Mouse (Mus musculus) kidney, adult 2 months (tissue): Measurements from ENCODE around the gene Nrcam. TPM values are rescaled to one million over a fixed set of nuclear protein-coding genes. Genes with fewer than 3 reads are reported as not detected.
A peak's percentile ranks its signal among the peaks of the same experiment; 100 is the strongest.

Source experiments
- DNase-seq: peaks from one replicate; pipeline ENCODE4 v3.0.0; 2021
- H3K27ac ChIP-seq: fragments of 200-500 bp; 2 replicates; pipeline ENCODE4 v1.5.1; 2012; ENCODE audit warnings: low read depth, low read length, control low read depth, inconsistent platforms; ENCODE audit not compliant: insufficient read depth
- H3K27me3 ChIP-seq: fragments of 200-500 bp; replicated peaks from 2 replicates; pipeline ENCODE4 v1.6.1; 2012; ENCODE audit warnings: mild to moderate bottlenecking, moderate library complexity, low read length, inconsistent platforms; ENCODE audit not compliant: control insufficient read depth, insufficient read depth
- H3K36me3 ChIP-seq: fragments of 200-500 bp; 2 replicates; pipeline ENCODE4 v1.6.1; 2012; ENCODE audit warnings: mild to moderate bottlenecking, moderate library complexity, low read length, inconsistent platforms; ENCODE audit not compliant: control insufficient read depth, insufficient read depth
- H3K4me1 ChIP-seq: fragments of 200-500 bp; 2 replicates; pipeline ENCODE4 v1.6.1; 2011; ENCODE audit warnings: low read length; ENCODE audit not compliant: control insufficient read depth, insufficient read depth
- H3K4me3 ChIP-seq: fragments of 200-500 bp; 2 replicates; pipeline ENCODE4 v1.5.1; 2011; ENCODE audit warnings: mild to moderate bottlenecking, low read depth, low read length, control low read depth; ENCODE audit not compliant: insufficient read depth
- CTCF ChIP-seq: fragments of 200-500 bp; conservative IDR thresholded peaks from 2 replicates; pipeline ENCODE4 v1.5.1; 2011; ENCODE audit warnings: low read depth, mild to moderate bottlenecking, control low read depth, low read length, moderate library complexity, mixed read lengths; ENCODE audit not compliant: insufficient read depth, insufficient read length
- POLR2A ChIP-seq: fragments of 200-500 bp; IDR thresholded peaks from one replicate; pipeline ENCODE4 v1.6.1; 2011; ENCODE audit warnings: low read depth, low read length, control low read depth
- WGBS: fragments of 180-500 bp; shearing (Covaris S2); methylation state at CpG from one replicate; pipeline ENCODE4 v1.1.7; 2018; 5-methylcytosine and 5-hydroxymethylcytosine counted together
- polyA plus RNA-seq: library from polyadenylated mRNA; depleted of rRNA; stranded (reverse); fragments of >200 nt; gene quantifications from 2 replicates; pipeline ENCODE4 v1.2.3, GENCODE M21; 2012

Gene Nrcam
- polyA plus RNA-seq, 1 experiment: 0.59 TPM

DNA sequence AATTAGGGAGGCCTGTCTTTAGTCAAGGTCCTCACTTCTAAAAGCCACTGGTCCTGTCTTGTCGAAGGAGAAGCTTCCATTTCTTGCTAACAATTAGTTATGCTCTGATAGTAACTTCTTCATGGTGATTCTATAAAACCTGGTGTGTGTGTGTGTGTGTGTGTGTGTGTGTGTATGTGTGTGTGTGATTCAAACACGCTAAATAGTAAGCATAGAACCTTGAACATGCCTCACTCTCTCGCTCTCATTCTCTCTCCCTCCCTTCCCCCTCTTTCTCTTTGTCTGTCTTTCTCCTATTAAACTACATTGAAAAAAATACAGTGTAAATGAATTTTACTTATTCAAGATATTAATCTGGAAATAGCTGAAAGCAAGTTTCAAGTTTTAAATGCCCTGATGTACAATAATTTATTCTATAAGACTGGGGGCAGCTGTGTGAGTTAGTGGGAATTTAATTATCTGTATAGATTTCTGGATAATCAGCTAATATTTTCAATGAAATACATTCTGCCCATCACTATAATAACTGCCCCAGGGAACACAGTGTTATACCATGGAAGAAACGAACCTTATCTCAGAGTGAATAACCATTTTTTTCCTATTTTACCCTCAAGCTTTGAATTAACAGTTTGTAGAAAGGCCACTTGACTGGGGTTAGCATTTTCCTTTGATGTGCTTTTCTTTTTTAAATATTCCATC is 180.9 kb downstream of the Nrcam start:
- no peaks in the 10 kb centered on the region for H3K36me3 ChIP-seq
- H3K4me1 ChIP-seq: no peaks in the 10 kb centered on the region
- H3K27ac ChIP-seq: no peak overlapping the region
- no peaks in the 10 kb centered on the region for H3K27me3 ChIP-seq
- H3K4me3 ChIP-seq: no peak overlapping the region
- TF ChIP-seq POLR2A (no peak), CTCF (no peak)
- DNase-seq: no peak
- 77% methylated on average over 4 of the region's 4 CpGs for WGBS

GRCm38 (mm10) chr12:44515066-44515465 is 186.4 kb downstream of the Nrcam start:
- Histone ChIP-seq H3K4me3 (no peak overlapping the region), H3K36me3 (no peaks in the 10 kb centered on the region), H3K27ac (no peak overlapping the region), H3K27me3 (no peaks in the 10 kb centered on the region), H3K4me1 (no peaks in the 10 kb centered on the region)
- WGBS: 69% methylated on average over 4 of the region's 4 CpGs
- DNase-seq: no peak
- TF ChIP-seq POLR2A (no peak), CTCF (no peak)

DNA sequence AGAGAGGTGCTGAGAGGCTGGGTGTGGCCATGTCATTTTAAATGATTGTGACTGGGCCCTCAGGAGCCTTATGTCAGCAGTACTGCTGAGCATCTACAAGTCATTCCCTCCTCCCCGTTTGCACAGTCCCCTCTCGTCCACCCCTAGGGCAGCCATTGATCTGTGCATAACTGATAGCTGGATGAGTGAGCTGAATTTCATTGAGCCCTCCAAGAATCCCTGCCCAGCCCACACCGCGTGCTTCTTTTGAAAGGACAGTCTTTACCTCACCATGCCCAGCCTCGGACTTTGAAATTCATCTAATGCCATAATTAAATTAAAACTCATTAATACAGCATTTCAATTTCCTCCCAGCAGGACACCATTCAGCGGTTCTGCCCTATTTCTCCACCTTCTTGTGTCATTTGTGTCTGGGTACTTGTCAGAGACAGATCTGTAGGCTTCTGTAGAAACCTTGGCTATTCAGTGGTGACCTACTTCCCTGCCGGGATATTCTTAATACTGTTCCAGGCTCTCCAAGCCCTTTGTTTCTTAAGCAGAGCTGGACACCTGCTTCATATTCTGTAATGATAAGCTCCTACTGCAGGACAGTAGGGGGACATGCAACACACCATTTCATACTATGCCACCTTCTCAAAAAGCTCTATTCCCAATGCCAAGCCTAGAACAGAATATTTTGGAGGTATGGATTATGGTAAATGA is 190.9 kb downstream of the Nrcam start:
- 72% methylated on average over 7 of the region's 7 CpGs for WGBS
- H3K4me1 ChIP-seq: no peaks in the 10 kb centered on the region
- H3K36me3 ChIP-seq: no peaks in the 10 kb centered on the region
- no peak for TF ChIP-seq CTCF
- no peak for TF ChIP-seq POLR2A
- no peak overlapping the region for H3K4me3 ChIP-seq
- no peak overlapping the region for H3K27ac ChIP-seq
- no peaks in the 10 kb centered on the region for H3K27me3 ChIP-seq
- DNase-seq: no peak

GRCm38 (mm10) chr12:44521496-44521895 is 192.8 kb downstream of the Nrcam start:
- no peaks in the 10 kb centered on the region for H3K27me3 ChIP-seq
- TF ChIP-seq CTCF: no peak
- no peak for TF ChIP-seq POLR2A
- no peak overlapping the region for H3K27ac ChIP-seq
- H3K4me3 ChIP-seq: no peak overlapping the region
- H3K36me3 ChIP-seq: no peaks in the 10 kb centered on the region
- DNase-seq: no peak
- H3K4me1 ChIP-seq: peaks cover 4% of the 10 kb centered on the region; the same call in 1 of the 2 replicates
- 89% methylated on average over 3 of the region's 3 CpGs for WGBS

DNA sequence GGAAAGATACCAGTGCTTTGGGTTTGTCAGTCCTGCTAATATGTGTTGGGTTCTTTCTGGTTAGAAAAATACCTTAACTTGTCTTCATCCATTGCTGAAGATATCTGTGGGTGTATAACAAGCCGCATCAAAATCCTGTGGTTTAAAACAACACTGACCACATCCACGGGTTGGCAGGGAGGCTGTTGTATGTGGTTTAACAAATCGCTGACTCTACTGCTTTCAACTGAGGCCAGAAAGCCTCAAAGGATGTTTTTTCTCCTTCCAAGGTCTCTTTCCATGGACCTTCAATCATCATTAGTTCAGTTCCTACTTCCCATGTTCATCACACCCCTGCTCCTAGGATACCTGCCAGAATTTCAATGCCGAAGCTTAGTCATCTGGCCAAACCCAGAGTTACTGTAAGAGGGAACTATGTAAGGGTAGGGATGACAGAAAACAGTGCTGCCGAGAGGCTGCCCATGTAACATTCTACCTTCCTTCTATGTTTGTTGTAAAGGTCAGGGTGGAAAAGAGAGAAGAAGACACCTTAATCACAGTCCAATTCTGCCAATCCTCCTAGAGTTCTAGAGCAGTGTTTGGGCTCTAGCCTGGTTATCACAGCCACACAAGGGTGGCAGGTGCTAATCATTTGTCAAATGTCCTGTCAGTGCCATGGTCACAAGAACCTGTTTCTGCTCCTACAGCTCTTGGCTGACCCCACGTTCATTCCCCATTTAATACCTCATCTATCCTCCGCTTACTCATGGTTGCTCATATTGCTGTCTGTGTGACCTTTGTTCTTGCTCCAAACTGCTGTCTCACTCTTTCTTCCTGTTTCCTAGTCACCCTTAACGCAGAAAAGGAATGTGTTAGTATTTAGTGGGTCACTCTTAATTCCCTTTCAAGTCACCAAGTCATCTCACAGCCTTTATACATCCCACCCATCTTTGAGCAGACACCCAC is 196.2 kb downstream of the Nrcam start:
- H3K27me3 ChIP-seq: no peaks in the 10 kb centered on the region
- no peaks in the 10 kb centered on the region for H3K36me3 ChIP-seq
- peak; percentile 60 for DNase-seq
- H3K4me1 ChIP-seq: peaks cover 4% of the 10 kb centered on the region; the same call in 1 of the 2 replicates
- WGBS: 64% methylated on average over 8 of the region's 8 CpGs
- no peak overlapping the region for H3K4me3 ChIP-seq
- no peak for TF ChIP-seq CTCF
- no peak for TF ChIP-seq POLR2A
- H3K27ac ChIP-seq: no peak overlapping the region

DNA sequence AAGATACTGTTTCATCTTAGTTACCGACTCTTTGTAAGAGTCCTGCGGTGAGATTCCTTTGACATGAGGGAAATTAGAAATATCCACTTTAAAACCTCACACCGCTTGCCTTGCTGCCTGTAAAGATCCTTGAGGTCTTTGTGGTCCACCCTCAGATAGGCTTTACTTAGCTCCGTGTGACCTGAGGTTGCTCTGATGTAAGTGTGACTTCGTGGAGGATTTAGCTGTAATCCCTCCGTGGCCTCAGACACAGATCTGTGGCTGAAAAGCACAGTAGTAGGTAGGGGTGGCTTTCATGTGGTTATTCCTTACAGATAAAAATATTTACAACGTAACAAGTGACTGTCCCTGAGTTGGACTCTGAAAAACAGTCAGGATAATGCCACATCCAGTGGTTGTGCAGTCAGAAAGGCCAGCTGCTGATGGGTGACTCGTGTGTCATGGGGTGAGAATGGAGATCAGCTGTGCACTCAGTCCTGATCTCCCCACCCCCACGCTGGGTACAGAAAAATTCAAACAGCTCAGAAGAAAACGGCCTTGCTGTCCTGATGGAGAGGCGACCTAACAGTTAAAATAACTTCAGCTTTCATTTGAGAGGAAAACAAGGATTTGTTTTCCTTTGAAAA is 199.8 kb downstream of the Nrcam start:
- no peak overlapping the region for H3K4me3 ChIP-seq
- no peak for DNase-seq
- H3K4me1 ChIP-seq: peaks cover 4% of the 10 kb centered on the region; the same call in 1 of the 2 replicates
- H3K27ac ChIP-seq: no peak overlapping the region
- TF ChIP-seq CTCF (no peak), POLR2A (no peak)
- 53% methylated on average over 11 of the region's 11 CpGs for WGBS
- H3K36me3 ChIP-seq: no peaks in the 10 kb centered on the region
- H3K27me3 ChIP-seq: no peaks in the 10 kb centered on the region
